Mouse (Mus musculus) liver, embryonic 14 days (tissue): Measurements from ENCODE around the gene 4930474N05Rik. TPM values are rescaled to one million over a fixed set of nuclear protein-coding genes. Genes with fewer than 3 reads are reported as not detected.

Source experiments
- polyA plus RNA-seq: library from polyadenylated mRNA; depleted of rRNA; stranded (reverse); fragments of >200 nt; gene quantifications from 2 replicates; pipeline ENCODE4 v1.2.3, GENCODE M21; 2012; rRNA removed

4930474N05Rik gene
- not detected in 2 replicates for polyA plus RNA-seq

DNA sequence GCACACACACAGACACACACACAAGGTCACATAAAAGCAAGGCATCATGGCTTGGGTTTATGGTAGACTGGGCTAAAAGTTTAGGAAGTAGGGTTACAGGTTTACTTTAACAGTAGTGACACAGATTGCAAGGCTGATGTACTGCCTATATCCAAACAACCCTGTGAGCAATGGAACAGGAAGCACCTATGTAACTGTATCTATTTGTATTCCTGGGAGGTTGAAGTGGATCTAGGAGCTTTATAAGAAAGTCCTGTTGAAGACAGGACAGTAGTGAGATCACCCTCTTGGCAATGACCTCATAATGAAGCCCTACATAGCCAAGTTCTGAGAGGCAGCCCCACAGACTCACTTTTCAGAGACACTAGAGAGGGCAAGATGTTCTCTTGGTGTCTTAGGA is at the start of gene 4930474N05Rik:
Gene 4930474N05Rik, plus strand, starts transcription at position 301 of the 400 bp plus-strand sequence.

